Mouse (Mus musculus): ENCODE results near the gene Ccnh. TPM values are rescaled to one million over a fixed set of nuclear protein-coding genes. Genes with fewer than 3 reads are reported as not detected.
A peak's percentile ranks its signal among the peaks of the same experiment; 100 is the strongest.
"Not testable (repeated sequence)": the region's sequence is repeated elsewhere in the genome, so short reads cannot be mapped to it uniquely, and the experiment has no call there.

The Ccnh gene
- 30.4 and 32.4 TPM in 2 replicates for polyA plus RNA-seq (2012; rRNA removed)

DNA sequence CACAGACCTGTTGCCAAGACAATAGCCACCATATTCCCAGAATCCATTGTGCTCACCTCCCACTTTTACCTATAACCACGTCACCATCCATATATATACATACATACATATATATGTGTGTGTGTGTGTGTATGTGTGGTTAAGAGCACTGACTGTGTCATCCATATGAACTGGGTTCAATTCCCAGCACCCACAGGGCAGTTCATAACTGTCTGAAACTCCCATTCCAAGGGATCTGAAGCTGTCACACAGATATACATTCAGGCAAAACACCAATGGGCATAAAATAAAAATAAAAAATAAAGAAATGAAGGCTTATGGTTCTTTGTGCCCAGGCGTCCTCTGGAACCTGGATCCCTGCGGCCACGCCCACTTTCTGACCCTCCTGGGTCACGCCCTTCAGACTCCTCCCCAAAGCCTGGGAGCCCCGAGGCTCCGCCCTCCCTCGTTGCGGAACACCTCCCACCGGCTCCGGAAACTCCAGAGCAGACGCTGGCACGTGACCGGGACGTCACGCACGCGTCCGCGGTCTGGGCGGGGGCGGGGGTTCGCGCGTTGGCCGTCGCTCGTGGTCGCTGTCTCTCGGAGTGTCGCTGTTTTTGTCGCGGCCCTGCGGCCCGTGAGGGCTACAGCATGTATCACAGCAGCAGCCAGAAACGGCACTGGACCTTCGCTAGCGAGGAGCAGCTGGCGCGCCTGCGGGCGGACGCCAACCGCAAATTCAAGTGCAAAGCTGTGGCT, at the start of gene Ccnh:
Gene Ccnh (plus strand): TSS at position 506 of the 741 bp plus-strand sequence.
- peak; percentile 78 for DNase-seq (ENCODE audit: low spot score)

DNA sequence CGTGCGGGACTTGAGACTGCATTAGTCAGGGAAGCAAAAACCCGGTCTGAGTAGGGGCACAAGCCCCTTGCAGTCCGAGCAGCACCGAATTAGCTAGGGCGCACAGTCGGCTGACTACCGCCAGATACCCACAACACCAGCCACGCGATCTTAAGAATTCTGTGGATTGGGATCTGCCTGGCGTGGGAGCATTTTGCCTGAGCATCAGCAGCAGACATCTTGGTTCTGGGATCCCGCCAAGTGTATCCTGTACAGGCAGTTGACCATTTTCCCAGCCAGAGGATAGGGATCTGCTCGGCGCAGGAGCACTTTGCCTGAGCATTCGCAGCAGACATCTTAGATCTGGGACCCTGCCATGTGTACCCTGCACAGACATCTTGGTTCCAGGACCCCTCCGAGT, 45.8 kb upstream of the Ccnh start:
- DNase-seq (ENCODE audit: low spot score): not testable (repeated sequence)

DNA sequence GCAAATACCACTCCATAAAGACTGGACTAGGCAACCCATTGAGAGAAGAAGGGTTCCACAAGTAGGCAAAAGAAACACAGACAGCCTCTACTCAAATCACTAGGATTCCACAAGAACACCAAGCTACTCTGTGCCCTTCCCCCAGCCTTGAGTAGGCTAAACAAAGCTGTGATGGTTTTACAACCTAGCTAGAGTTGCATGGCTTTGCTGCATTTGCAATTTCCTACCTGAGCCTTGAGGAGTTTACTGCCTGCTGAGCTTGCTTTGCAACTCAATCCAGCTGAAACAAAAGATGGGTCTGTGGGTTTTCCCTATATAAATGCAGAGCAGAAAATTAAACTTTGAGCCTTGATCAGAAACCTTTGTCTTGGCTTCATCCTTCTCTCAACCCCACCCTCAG, 42.7 kb upstream of the Ccnh start:
- no peak for DNase-seq (ENCODE audit: low spot score)

DNA sequence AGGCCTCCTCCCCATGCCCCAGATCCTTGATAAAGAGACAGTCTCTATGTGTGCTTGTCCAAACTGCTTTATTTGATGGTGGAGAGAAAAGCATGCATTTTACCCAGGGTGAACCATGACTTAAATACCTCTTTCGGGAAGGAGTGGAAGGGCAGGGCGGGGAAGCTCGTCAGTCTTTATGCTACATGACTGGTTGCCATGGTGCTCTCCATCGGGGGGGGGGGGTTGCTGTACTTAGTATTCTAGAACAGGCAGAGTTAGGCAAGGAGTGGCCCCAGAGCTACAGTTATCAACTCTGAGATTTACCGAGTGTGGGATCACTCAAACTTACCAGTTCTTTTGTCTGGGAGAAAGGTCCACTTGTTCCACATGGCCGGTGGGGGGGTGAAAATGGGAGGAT, 34.5 kb upstream of the Ccnh start:
- DNase-seq (ENCODE audit: low spot score): no peak

DNA sequence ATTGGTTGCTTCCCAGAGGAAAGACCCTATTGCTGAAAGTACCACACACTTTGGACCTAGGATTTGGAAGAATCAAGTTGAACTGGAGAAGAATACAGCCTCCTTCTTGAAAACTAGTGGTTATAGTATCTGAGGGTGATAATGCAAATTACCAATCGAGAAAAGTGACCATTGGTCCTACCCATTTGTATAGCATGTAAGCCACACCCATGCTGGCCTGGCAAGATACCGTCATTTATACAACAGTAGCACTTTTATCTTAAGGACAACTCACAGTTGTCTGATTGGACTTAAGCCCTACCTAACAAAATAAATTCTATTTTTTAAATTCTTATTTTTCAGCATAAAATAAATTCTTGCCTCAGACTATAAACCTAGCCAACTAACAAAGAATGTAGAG, 29.2 kb upstream of the Ccnh start:
- no peak for DNase-seq (ENCODE audit: low spot score)

DNA sequence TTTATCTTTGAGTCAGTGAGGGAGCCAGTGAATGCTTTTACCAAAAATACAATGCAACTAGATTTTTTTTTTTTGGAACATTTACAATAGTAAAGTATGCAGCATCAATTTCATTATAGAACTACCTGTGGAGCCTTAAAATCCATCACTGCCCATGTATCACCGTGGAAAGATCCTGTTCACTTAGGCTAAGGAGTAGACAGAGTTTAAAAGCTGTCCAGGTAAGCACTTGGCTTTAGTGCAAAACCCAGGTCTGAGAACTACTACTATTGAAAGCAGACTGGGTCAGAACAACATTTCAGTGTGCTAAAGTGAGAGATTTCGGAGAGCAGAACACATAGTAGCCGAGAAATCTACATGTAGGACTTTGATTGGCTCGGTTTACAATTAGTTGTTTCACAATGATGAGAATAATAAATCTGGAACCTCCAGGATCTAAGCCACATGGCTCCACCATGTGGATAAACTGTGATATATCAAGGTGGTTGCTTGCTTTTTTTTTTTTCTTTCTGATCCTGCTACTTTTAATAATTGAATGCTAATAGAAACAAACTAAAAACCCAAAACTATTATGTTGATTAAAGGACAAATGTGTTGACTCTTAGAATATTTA, 24.6 kb upstream of the Ccnh start:
- no peak for DNase-seq (ENCODE audit: low spot score)

DNA sequence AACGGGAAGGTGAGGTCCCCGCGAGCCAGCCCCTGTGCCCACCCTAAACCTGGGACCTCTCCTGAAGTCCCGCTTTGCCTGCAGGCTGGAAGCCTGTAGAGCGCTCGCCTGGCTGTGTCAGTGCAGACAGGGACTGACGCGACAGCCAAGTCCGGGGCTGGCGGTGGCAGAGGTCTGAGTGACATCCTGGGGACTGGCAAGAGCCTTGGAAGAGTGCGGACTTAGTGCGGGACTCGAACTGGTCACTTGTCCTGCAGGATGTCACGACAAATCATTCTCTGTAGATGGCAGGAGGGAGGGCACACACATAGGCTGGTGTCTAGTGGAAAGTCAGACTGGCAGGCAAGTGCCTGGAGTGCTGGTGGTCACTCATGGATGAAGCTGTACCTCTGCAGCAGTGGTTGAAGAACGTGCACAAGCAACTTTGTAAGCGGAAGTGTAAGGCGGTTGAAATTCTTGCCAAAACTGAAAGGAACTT, 475 bp downstream of the Ccnh start:
- DNase-seq (ENCODE audit: low spot score): no peak

DNA sequence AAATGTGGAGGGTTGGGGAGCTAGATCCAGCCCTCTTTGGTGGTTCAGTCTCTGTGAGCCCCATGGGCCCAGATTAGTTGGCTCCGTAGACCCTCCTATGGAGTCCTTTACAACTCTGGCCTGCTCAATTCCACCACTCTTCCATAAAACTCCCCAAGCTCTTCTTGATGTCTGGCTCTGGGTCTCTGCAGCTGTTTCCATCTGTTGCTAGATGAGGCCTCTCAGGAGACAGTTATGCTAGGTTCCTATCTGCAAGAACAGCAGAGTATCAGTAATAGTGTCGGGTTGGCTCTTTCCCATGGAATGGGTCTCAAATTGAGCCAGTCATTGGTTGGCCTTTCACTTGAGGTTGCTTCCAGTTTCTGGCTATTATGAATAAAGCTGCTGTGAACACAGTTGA, 2.0 kb downstream of the Ccnh start:
- no peak for DNase-seq (ENCODE audit: low spot score)

DNA sequence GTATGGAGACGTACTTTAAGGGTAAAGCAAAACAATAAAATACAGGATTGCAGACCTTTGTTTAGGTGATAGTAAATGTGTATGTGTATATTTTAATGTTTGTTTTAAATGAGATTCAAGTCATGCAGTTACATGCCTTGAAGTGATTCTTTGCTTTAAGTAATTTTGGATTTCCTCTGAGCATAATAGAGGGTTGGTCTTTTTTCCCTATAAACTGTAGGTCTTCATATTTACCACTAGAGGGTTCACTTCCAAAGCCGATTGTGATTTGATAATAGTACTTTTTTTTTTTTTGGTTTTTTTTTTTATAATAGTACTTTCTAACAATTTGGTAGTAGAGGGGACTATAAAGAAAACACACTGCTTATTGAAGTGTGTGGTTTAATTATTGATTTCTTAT, 18.3 kb downstream of the Ccnh start:
- DNase-seq (ENCODE audit: low spot score): no peak

DNA sequence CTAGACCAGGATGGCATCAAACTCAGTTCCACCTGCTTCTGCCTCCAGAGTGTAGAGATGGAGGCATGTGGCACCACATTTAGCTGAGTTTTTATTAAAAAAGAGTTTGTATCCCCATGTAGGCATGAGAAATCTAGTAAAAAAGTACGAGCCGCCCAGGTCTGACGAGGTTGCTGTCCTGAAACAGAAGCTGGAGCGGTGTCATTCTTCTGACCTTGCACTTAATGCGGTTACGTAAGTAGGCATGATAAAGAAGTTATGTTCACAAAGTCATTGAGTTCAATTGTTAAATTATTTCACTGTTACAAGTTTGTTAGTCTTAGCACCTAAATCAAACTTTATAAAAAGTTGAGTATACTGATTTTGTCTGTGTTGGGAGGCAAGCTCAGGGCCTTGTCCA, 19.4 kb downstream of the Ccnh start:
- no peak for DNase-seq (ENCODE audit: low spot score)

DNA sequence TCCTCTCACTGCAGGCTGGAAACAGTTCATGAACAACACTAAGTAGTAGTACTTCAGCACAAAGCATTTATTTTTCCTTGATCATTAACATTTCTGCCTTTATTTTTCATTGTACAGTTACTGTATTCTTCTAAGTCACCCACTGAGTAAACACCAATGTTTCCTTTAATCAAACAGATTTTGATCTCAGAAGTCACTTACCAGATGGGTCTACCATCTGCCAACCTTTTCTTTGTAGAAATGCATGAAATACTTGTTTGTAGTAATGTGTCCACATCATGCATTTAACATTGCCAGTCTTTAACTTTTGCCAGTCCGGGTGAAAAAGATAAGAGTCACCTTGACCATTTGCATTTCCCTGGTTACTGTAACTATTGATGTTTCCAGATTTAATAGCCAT, 21.1 kb downstream of the Ccnh start:
- DNase-seq (ENCODE audit: low spot score): no peak

DNA sequence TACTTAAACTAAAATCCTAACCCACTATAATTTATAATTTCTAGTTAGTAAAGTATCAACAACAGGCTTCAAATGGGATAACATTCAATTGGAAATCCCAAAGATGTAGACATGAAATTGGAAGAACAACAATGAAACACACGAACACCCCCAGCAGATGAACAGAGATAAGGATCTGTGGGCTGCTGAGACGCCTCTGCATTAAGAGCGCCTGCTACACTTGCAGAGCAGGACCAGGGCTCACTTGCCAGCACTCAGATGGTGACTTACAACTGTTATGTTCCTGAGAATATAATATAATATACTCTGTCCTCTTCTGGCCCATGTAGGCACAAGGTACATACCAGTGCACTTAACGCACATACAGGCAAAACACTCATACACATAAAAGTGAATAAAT, 29.4 kb downstream of the Ccnh start:
- no peak for DNase-seq (ENCODE audit: low spot score)

DNA sequence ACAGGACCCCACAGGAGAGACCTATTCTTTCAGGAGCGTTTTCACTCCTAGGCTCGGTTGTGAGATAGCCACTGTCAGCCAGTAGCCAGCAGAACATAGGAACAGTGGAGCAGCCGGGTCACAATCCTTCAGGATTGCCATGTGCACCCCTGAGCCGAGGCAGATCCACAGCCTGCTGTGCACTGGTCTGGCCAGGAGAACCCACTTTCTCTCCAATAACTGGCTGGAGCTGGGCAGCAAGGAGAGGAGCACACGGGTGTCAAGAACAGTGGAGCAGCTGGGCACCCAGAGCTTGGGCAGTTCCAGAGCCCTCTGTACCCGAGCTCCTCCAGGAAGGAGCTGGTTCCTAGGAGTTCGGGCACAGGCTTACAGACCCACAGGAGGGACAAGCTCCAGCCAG, 49.6 kb downstream of the Ccnh start:
- DNase-seq (ENCODE audit: low spot score): no peak

Other genes starting within 250 kb of the Ccnh start
- gene Rasa1, start 99.7 kb downstream of the Ccnh start, polyA plus RNA-seq (2012; rRNA removed): 33.1 and 36.3 TPM in 2 replicates